In the genomic region with DNA sequence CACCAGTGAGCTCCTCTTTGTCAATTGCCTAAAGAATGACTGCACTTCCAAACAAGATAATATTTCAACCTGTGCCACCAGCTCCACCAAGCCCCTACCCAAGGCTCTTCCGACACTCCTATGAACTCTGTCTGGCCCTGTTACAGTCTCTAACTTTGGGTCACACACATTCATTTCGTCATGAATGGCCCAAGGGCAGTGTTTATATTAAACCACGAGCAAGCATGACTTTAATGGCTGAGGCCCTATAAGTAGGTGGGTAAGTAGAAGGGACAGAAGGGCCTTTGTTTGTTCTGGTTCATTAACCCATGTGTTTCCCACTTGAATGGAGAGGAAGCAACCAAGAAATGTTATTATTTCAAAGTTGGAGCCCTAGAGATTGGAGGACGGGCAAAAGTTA, we compare ENCODE assay signal across 19 mouse cellular contexts.
"Had no signal": no experiment of that assay in that cellular context is flagged by ENCODE, and none has a peak within 500 bp of the region (broad histone marks: within the 10 kb centered on the region; RNA-seq: fewer than 3 reads in every experiment).

No protein-coding gene starts in this region.

- H3K4me1 ChIP-seq: intestine, embryonic 15.5 days; limb, embryonic 15.5 days; stomach, embryonic 15.5 days had no signal

- H3K36me3 ChIP-seq: intestine, embryonic 15.5 days; limb, embryonic 15.5 days; stomach, embryonic 15.5 days had no signal

- H3K27me3 ChIP-seq: intestine, embryonic 15.5 days; limb, embryonic 15.5 days; stomach, embryonic 15.5 days had no signal

- H3K4me2 ChIP-seq: intestine, embryonic 15.5 days; limb, embryonic 15.5 days; liver, embryonic 11.5 days; midbrain, embryonic 11.5 days; stomach, embryonic 15.5 days had no signal

- DNase-seq: kidney, adult 11 months; kidney, adult 8-10 months; layer of hippocampus, adult 9-11 months; liver, postnatal 0 days; lung, postnatal 14 days; lung, postnatal 4 days; midbrain, embryonic 14.5 days; right cerebral cortex, postnatal 25 days; spleen, adult 18-20 months; thymus, postnatal 25 days had no signal

- H3K9ac ChIP-seq: intestine, embryonic 15.5 days; limb, embryonic 15.5 days; liver, embryonic 14.5 days; liver, postnatal 0 days; stomach, embryonic 15.5 days had no signal

- H3K4me3 ChIP-seq: intestine, embryonic 15.5 days; layer of hippocampus, adult 2 months; left cerebral cortex, adult 2 months; limb, embryonic 15.5 days; stomach, embryonic 15.5 days had no signal

- H3K27ac ChIP-seq: intestine, embryonic 15.5 days; layer of hippocampus, adult 2 months; left cerebral cortex, adult 2 months; limb, embryonic 15.5 days; liver, embryonic 14.5 days; stomach, embryonic 15.5 days had no signal

- H3K9me3 ChIP-seq: intestine, embryonic 15.5 days; limb, embryonic 15.5 days; stomach, embryonic 15.5 days had no signal

- ATAC-seq: hindbrain, embryonic 16.5 days; intestine, embryonic 15.5 days; liver, postnatal 0 days had no signal
